Mouse (Mus musculus) MEL (cell line): Measurements from ENCODE around the gene Gpd2. TPM values are rescaled to one million over a fixed set of nuclear protein-coding genes. Genes with fewer than 3 reads are reported as not detected.

Experiments
- DNase-seq: peaks from one replicate; pipeline ENCODE4 v3.0.0; 2011; ENCODE audit warnings: low read depth, low spot score
- H3K27ac ChIP-seq: 2 replicates; pipeline ENCODE4 v1.5.1; 2012; ENCODE audit warnings: low read depth, mild to moderate bottlenecking, control low read depth, low read length, moderate library complexity; ENCODE audit not compliant: control insufficient read depth
- H3K27me3 ChIP-seq, 2 experiments: fragments of 150-350 bp in 1 of 2; sonication (generic) in 1 of 2; 2 replicates each; pipeline ENCODE4 v1.6.1; 2012; ENCODE audit warnings: low read length in 2 of 2, mild to moderate bottlenecking in 2 of 2, improper control_type of control experiment in 1 of 2, moderate library complexity in 1 of 2; ENCODE audit not compliant: insufficient read depth in 2 of 2, control insufficient read depth in 1 of 2
- H3K36me3 ChIP-seq, 2 experiments: 2 replicates each; pipeline ENCODE4 v1.6.1; 2012 to 2014; ENCODE audit warnings: low read length in 2 of 2, improper control_type of control experiment in 1 of 2, inconsistent platforms in 1 of 2, mild to moderate bottlenecking in 1 of 2; ENCODE audit not compliant: insufficient read depth in 2 of 2, control insufficient read depth in 1 of 2
- H3K4me1 ChIP-seq, 2 experiments: fragments of 150-350 bp in 1 of 2; sonication (generic) in 1 of 2; 2 replicates each; pipeline ENCODE4 v1.6.1; 2012; ENCODE audit warnings: low read length in 2 of 2, improper control_type of control experiment in 1 of 2, mild to moderate bottlenecking in 1 of 2; ENCODE audit not compliant: insufficient read depth in 2 of 2, control insufficient read depth in 1 of 2
- H3K4me3 ChIP-seq, 2 experiments: fragments of 150-350 bp in 1 of 2; sonication (generic) in 1 of 2; 2 replicates each; pipeline ENCODE4 v1.5.1; 2012; ENCODE audit warnings: low read depth in 2 of 2, low read length in 2 of 2, mild to moderate bottlenecking in 2 of 2, moderate library complexity in 2 of 2, control low read depth in 1 of 2, improper control_type of control experiment in 1 of 2; ENCODE audit not compliant: control insufficient read depth in 1 of 2, insufficient read depth in 1 of 2
- H3K79me2 ChIP-seq: 2 replicates; pipeline ENCODE4 v1.6.1; 2012; ENCODE audit warnings: mild to moderate bottlenecking, low read length, moderate library complexity; ENCODE audit not compliant: control insufficient read depth, poor library complexity, insufficient read depth
- H3K9ac ChIP-seq: 2 replicates; pipeline ENCODE4 v1.6.1; 2012; ENCODE audit warnings: low read depth, mild to moderate bottlenecking, control low read depth, low read length, moderate library complexity; ENCODE audit not compliant: control insufficient read depth, poor library complexity, severe bottlenecking
- H3K9me3 ChIP-seq: fragments of 150-350 bp; sonication (generic); replicated peaks from 2 replicates; pipeline ENCODE4 v1.6.1; 2012; ENCODE audit warnings: mild to moderate bottlenecking, low read length, improper control_type of control experiment, moderate library complexity; ENCODE audit not compliant: insufficient read depth
- BHLHE40 ChIP-seq: IDR thresholded peaks from 2 replicates; pipeline ENCODE4 v1.6.1; 2012; ENCODE audit warnings: low read depth, mild to moderate bottlenecking, inconsistent platforms, low read length, improper control_type of control experiment, borderline replicate concordance
- CTCF ChIP-seq, 3 experiments: IDR thresholded peaks in 2 of 3; conservative IDR thresholded peaks in 1 of 3; 2 replicates each; pipeline ENCODE4 v1.5.1; 2011 to 2012; ENCODE audit warnings: low read length in 3 of 3, low read depth in 2 of 3, mild to moderate bottlenecking in 2 of 3, improper control_type of control experiment in 1 of 3, inconsistent platforms in 1 of 3, mixed read lengths in 1 of 3, moderate library complexity in 1 of 3; ENCODE audit not compliant: control insufficient read depth in 1 of 3, insufficient read depth in 1 of 3, poor library complexity in 1 of 3, severe bottlenecking in 1 of 3
- E2F4 ChIP-seq: IDR thresholded peaks from 2 replicates; pipeline ENCODE4 v1.6.1; 2011; ENCODE audit warnings: low read depth, low read length, improper control_type of control experiment, borderline replicate concordance
- ELF1 ChIP-seq: IDR thresholded peaks from 2 replicates; pipeline ENCODE4 v1.6.1; 2014; ENCODE audit warnings: low read depth, mild to moderate bottlenecking, inconsistent platforms, low read length, improper control_type of control experiment, moderate library complexity
- GABPA ChIP-seq: IDR thresholded peaks from 2 replicates; pipeline ENCODE4 v1.6.1; 2012; ENCODE audit warnings: low read depth, mild to moderate bottlenecking, inconsistent platforms, low read length, improper control_type of control experiment, moderate library complexity
- GATA1 ChIP-seq: IDR thresholded peaks from 2 replicates; pipeline ENCODE4 v1.6.1; 2011; ENCODE audit warnings: low read depth, low read length, improper control_type of control experiment
- JUND ChIP-seq: IDR thresholded peaks from 2 replicates; pipeline ENCODE4 v1.6.1; 2011; ENCODE audit warnings: low read depth, mild to moderate bottlenecking, improper control_type of control experiment, low read length
- KAT2A ChIP-seq: conservative IDR thresholded peaks from 2 replicates; pipeline ENCODE4 v1.6.1; 2012; ENCODE audit warnings: low read depth, low read length, improper control_type of control experiment, inconsistent platforms
- MAFK ChIP-seq: IDR thresholded peaks from 2 replicates; pipeline ENCODE4 v1.6.1; 2011; ENCODE audit warnings: low read depth, mild to moderate bottlenecking, low read length, improper control_type of control experiment, borderline replicate concordance
- MAX ChIP-seq: IDR thresholded peaks from 2 replicates; pipeline ENCODE4 v1.6.1; 2011; ENCODE audit warnings: low read length, improper control_type of control experiment
- MEF2A ChIP-seq: IDR thresholded peaks from 2 replicates; pipeline ENCODE4 v1.6.1; 2014; ENCODE audit warnings: low read depth, mild to moderate bottlenecking, inconsistent platforms, low read length, improper control_type of control experiment; ENCODE audit not compliant: poor library complexity, insufficient replicate concordance, severe bottlenecking; ENCODE audit errors: extremely low read depth
- MXI1 ChIP-seq: IDR thresholded peaks from 2 replicates; pipeline ENCODE4 v1.6.1; 2011; ENCODE audit warnings: mild to moderate bottlenecking, low read depth, low read length, improper control_type of control experiment
- MYB ChIP-seq: IDR thresholded peaks from 2 replicates; pipeline ENCODE4 v1.6.1; 2011; ENCODE audit warnings: mild to moderate bottlenecking, low read depth, low read length, improper control_type of control experiment
- MYC ChIP-seq: IDR thresholded peaks from 2 replicates; pipeline ENCODE4 v1.6.1; 2011; ENCODE audit warnings: low read depth, mild to moderate bottlenecking, low read length, improper control_type of control experiment, moderate library complexity
- NELFE ChIP-seq: IDR thresholded peaks from 2 replicates; pipeline ENCODE4 v1.6.1; 2011; ENCODE audit warnings: low read depth, low read length, improper control_type of control experiment
- POLR2AphosphoS2 ChIP-seq: IDR thresholded peaks from 2 replicates; pipeline ENCODE4 v1.6.1; 2011; ENCODE audit warnings: low read length, improper control_type of control experiment
- POLR2AphosphoS5 ChIP-seq: IDR thresholded peaks from 2 replicates; pipeline ENCODE4 v1.6.1; 2012; ENCODE audit warnings: low read depth, borderline replicate concordance, mild to moderate bottlenecking, inconsistent platforms, low read length, moderate library complexity, mixed read lengths
- RAD21 ChIP-seq: IDR thresholded peaks from 2 replicates; pipeline ENCODE4 v1.6.1; 2011; ENCODE audit warnings: mild to moderate bottlenecking, low read depth, low read length, improper control_type of control experiment
- RCOR1 ChIP-seq: IDR thresholded peaks from 2 replicates; pipeline ENCODE4 v1.6.1; 2012; ENCODE audit warnings: low read depth, mild to moderate bottlenecking, inconsistent platforms, low read length, improper control_type of control experiment
- SIN3A ChIP-seq: IDR thresholded peaks from 2 replicates; pipeline ENCODE4 v1.6.1; 2012; ENCODE audit warnings: low read length, improper control_type of control experiment, inconsistent platforms
- SMC3 ChIP-seq: IDR thresholded peaks from 2 replicates; pipeline ENCODE4 v1.6.1; 2011; ENCODE audit warnings: low read depth, low read length, improper control_type of control experiment
- TAL1 ChIP-seq: IDR thresholded peaks from 2 replicates; pipeline ENCODE4 v1.6.1; 2012; ENCODE audit warnings: mild to moderate bottlenecking, inconsistent platforms, low read length, moderate library complexity, mixed read lengths
- TBP ChIP-seq: IDR thresholded peaks from 2 replicates; pipeline ENCODE4 v1.8.0; 2011; ENCODE audit warnings: low read depth, low read length, improper control_type of control experiment
- TCF12 ChIP-seq: IDR thresholded peaks from 2 replicates; pipeline ENCODE4 v1.6.1; 2014; ENCODE audit warnings: low read depth, mild to moderate bottlenecking, inconsistent platforms, low read length, improper control_type of control experiment, moderate library complexity
- UBTF ChIP-seq: IDR thresholded peaks from 2 replicates; pipeline ENCODE4 v1.6.1; 2012; ENCODE audit warnings: low read depth, mild to moderate bottlenecking, inconsistent platforms, low read length, improper control_type of control experiment, moderate library complexity, borderline replicate concordance; ENCODE audit not compliant: insufficient read depth
- USF1 ChIP-seq: IDR thresholded peaks from 2 replicates; pipeline ENCODE4 v1.6.1; 2014; ENCODE audit warnings: low read depth, mild to moderate bottlenecking, inconsistent platforms, low read length, improper control_type of control experiment, moderate library complexity
- ZC3H11A ChIP-seq: IDR thresholded peaks from 2 replicates; pipeline ENCODE4 v1.6.1; 2012; ENCODE audit warnings: low read depth, mild to moderate bottlenecking, inconsistent platforms, low read length, improper control_type of control experiment
- ZMIZ1 ChIP-seq: IDR thresholded peaks from 2 replicates; pipeline ENCODE4 v1.6.1; 2012; ENCODE audit warnings: low read depth, mild to moderate bottlenecking, inconsistent platforms, low read length, improper control_type of control experiment, moderate library complexity
- polyA plus RNA-seq, 2 experiments: library from polyadenylated mRNA; stranded (reverse) in 1 of 2; unstranded in 1 of 2; fragments of >175 nt in 1 of 2; fragments of >200 nt in 1 of 2; gene quantifications; 2 replicates each; pipeline versions ENCODE4 v1.2.1 to v1.2.4; 2012; ENCODE audit warnings: low replicate concordance in 2 of 2, low read depth in 1 of 2; ENCODE audit not compliant: insufficient read length in 2 of 2, insufficient read depth in 1 of 2, missing spikeins in 1 of 2
- total RNA-seq: library from RNA; depleted of rRNA; stranded (reverse); fragments of 300-350 nt; gene quantifications from 2 replicates; pipeline ENCODE4 v1.2.3, GENCODE M21; 2012

Gpd2 gene
- total and polyA plus RNA-seq, 3 experiments = 16.9 to 72.8 (median 24.6) TPM

- H3K9ac ChIP-seq = no peak overlapping the region
- no peaks in the 10 kb centered on the region for H3K9me3 ChIP-seq
- H3K4me3 ChIP-seq = no peak overlapping the region
- no peak for TF ChIP-seq RCOR1
- no peak for TF ChIP-seq KAT2A
- no peak for TF ChIP-seq MXI1
- no peak for TF ChIP-seq SMC3
- TF ChIP-seq USF1 = no peak
- TF ChIP-seq MEF2A = no peak
- TF ChIP-seq MAX = no peak
- no peak for TF ChIP-seq GABPA
- TF ChIP-seq SIN3A = no peak
- no peak for TF ChIP-seq JUND
- no peak for TF ChIP-seq POLR2AphosphoS5
- TF ChIP-seq ZC3H11A = no peak
- no peak for TF ChIP-seq TAL1
- TF ChIP-seq E2F4 = no peak
- no peak for TF ChIP-seq UBTF
- no peak for TF ChIP-seq TBP
- TF ChIP-seq ZMIZ1 = no peak
- TF ChIP-seq MYB = no peak
- TF ChIP-seq CTCF (IDR thresholded peaks at IDR 0.05 in 2 of 3, conservative IDR thresholded peaks at IDR 0.05 in 1 of 3; ENCODE audit: control insufficient read depth in 1 of 3, insufficient read depth in 1 of 3, low read depth in 2 of 3, low read length in 3 of 3, poor library complexity in 1 of 3, severe bottlenecking in 1 of 3) = no peak
- no peak for TF ChIP-seq RAD21
- H3K27ac ChIP-seq = no peak overlapping the region
- H3K36me3 ChIP-seq = no peaks in the 10 kb centered on the region
- H3K4me1 ChIP-seq = no peaks in the 10 kb centered on the region; a peak in 1 of 4 replicates
- no peaks in the 10 kb centered on the region; the same call in 1 of the 2 replicates for H3K79me2 ChIP-seq
- DNase-seq = no peak
- no peaks in the 10 kb centered on the region for H3K27me3 ChIP-seq
These were observed 26.0 kb downstream of the Gpd2 start for GRCm38 (mm10) chr2:57263431-57263830.

- Histone ChIP-seq H3K36me3 (no peaks in the 10 kb centered on the region), H3K4me3 (no peak overlapping the region), H3K9ac (no peak overlapping the region), H3K9me3 (no peaks in the 10 kb centered on the region), H3K27me3 (no peaks in the 10 kb centered on the region), H3K4me1 (no peaks in the 10 kb centered on the region; a peak in 1 of 4 replicates), H3K79me2 (no peaks in the 10 kb centered on the region; the same call in 1 of the 2 replicates), H3K27ac (no peak overlapping the region)
- no peak for DNase-seq
- TF ChIP-seq RCOR1 = no peak
- TF ChIP-seq NELFE = no peak
- TF ChIP-seq MYC = no peak
- no peak for TF ChIP-seq POLR2AphosphoS5
- TF ChIP-seq TAL1 = no peak
- no peak for TF ChIP-seq SMC3
- TF ChIP-seq JUND = no peak
- no peak for TF ChIP-seq BHLHE40
- TF ChIP-seq TBP = no peak
- no peak for TF ChIP-seq MXI1
- no peak for TF ChIP-seq USF1
- no peak for TF ChIP-seq ZC3H11A
- no peak for TF ChIP-seq GATA1
- no peak for TF ChIP-seq CTCF (IDR thresholded peaks at IDR 0.05 in 2 of 3, conservative IDR thresholded peaks at IDR 0.05 in 1 of 3; ENCODE audit: control insufficient read depth in 1 of 3, insufficient read depth in 1 of 3, low read depth in 2 of 3, low read length in 3 of 3, poor library complexity in 1 of 3, severe bottlenecking in 1 of 3)
- TF ChIP-seq MAFK = no peak
- TF ChIP-seq TCF12 = no peak
- no peak for TF ChIP-seq ZMIZ1
- no peak for TF ChIP-seq ELF1
- TF ChIP-seq POLR2AphosphoS2 = no peak
- TF ChIP-seq E2F4 = no peak
These were observed 27.5 kb downstream of the Gpd2 start for GRCm38 (mm10) chr2:57264912-57265311.
